Mouse (Mus musculus) right cerebral cortex, postnatal 14 days (tissue): ENCODE data around the gene Usp53.
"Not testable (repeated sequence)": the region's sequence is repeated elsewhere in the genome, so short reads cannot be mapped to it uniquely, and the experiment has no call there.

Source experiments
- DNase-seq: peaks from one replicate; pipeline ENCODE4 v3.0.0; 2022

The Usp53 gene

GRCm38 (mm10) chr3:122939215-122939614 is 45.1 kb downstream of the Usp53 start:
- peak; percentile 22 for DNase-seq

GRCm38 (mm10) chr3:122937176-122937575 is 47.1 kb downstream of the Usp53 start:
- not testable (repeated sequence) for DNase-seq

- DNase-seq, result no peak
These were observed 51.8 kb downstream of the Usp53 start for GRCm38 (mm10) chr3:122932466-122932865.

DNA sequence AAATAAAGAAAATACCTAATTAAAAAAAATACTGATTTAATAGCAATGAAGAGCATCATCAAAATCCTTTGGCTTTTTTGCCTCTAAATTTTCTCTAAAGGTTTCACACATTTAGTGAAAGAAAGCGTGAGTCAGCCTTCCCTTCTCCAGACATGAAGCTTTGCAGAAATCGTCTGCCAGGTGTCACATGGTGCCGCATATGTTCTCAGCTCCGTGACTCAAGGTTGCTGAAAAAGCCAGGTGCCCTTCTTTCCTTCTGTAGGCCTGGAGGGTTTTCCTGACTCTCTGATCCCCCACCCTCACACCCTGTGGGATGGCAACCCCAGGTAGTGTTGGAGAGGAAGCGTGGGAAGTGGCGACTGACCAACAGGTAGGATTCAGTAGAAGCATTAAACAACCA is 54.6 kb downstream of the Usp53 start:
- no peak for DNase-seq

DNA sequence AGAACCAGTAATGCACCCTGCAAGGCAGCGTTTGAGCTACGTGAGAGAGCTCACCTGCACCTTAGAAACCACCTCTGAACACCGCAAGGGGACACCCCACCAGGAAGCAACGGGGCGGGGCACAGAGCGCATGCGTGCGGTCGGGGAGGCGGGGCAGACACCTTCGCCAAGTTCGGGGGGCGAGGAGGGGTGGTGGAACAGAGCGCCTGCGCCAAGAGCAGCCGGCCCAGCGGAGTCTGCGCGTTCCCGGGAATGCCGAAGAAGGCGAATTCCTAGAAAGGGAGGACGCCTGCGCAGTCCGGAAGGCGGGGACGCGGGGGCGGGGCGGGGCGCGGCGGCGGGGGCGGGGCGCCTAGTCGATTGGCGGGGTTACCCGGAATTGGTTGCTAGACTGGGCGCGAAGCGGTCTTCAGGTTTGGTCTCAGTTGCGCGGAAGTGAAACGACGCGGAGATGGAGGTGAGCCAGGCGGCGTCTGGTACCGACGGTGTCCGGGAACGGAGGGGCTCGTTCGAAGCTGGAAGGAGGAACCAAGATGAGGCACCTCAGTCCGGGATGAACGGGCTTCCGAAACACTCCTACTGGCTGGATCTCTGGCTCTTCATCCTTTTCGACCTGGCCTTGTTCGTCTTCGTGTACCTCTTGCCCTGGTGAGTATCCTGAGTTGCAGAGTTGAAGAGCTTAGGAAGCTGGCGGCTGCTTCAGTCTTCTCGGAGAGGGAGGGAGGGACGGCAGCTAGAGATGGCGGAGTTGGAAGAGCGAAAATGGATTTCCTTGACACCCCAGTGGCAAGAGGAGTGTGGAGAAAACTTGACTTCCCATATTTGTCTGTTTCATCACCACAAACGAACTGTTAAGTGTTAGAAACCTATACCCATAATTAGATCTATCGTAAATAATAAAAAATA is 60.0 kb downstream of the Usp53 start, which contains the start of gene 1810037I17Rik:
Gene 1810037I17Rik, plus strand, starts transcription at position 195 of the 906 bp plus-strand sequence.
- peak; percentile 97 for DNase-seq

DNA sequence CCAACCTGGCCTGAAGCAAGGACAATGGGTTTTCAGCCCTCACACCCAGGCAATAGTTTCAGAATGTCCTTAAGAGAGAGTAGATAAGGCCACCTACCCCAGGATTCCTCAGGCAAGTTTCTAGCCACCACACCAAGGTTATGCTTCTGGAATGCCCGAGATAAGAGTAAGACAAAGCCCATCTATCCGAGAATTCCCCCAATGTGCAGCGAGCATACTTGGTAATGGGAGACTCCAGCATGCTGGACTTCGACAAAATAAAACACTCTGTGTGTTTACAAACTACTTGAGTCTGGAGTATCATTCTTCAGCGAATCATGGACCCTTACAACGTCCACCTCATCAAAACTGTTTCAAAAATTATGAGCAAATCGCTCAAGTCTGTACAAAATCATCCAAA is 61.2 kb downstream of the Usp53 start:
- no peak for DNase-seq

- DNase-seq, result no peak
These were observed 62.4 kb downstream of the Usp53 start for GRCm38 (mm10) chr3:122921676-122922527.

GRCm38 (mm10) chr3:122920572-122921435 is 63.5 kb downstream of the Usp53 start:
- no peak for DNase-seq

- no peak for DNase-seq
These were observed 65.0 kb downstream of the Usp53 start, which contains the start of gene Gm10959 for GRCm38 (mm10) chr3:122919260-122919659. Gene Gm10959, minus strand, starts transcription at chr3:122919360.

DNA sequence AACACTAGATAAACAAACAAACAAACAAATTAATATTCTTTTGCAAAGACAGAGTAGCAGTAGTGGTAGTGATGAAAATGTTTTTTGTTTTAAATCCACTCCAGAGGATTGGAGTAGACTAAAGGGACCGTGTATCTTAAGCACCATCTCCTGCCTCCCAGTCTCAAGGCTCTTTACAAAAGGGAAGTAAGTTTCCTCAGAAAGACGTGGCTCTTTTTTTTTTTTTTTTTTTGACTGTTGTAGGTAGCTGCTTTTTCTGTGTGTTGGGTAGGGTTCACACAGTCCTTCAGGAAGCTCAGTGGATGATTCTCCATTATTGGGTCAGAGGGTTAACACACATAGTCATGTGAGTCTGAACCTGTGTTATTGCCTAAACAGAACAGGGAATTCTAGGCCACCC is 65.6 kb downstream of the Usp53 start:
- no peak for DNase-seq

GRCm38 (mm10) chr3:122916191-122916680 is 68.1 kb downstream of the Usp53 start:
- DNase-seq, result no peak

- DNase-seq, result no peak
These were observed 68.8 kb downstream of the Usp53 start for GRCm38 (mm10) chr3:122915493-122915892.

- no peak for DNase-seq
These were observed 76.5 kb downstream of the Usp53 start for GRCm38 (mm10) chr3:122907841-122908240.

DNA sequence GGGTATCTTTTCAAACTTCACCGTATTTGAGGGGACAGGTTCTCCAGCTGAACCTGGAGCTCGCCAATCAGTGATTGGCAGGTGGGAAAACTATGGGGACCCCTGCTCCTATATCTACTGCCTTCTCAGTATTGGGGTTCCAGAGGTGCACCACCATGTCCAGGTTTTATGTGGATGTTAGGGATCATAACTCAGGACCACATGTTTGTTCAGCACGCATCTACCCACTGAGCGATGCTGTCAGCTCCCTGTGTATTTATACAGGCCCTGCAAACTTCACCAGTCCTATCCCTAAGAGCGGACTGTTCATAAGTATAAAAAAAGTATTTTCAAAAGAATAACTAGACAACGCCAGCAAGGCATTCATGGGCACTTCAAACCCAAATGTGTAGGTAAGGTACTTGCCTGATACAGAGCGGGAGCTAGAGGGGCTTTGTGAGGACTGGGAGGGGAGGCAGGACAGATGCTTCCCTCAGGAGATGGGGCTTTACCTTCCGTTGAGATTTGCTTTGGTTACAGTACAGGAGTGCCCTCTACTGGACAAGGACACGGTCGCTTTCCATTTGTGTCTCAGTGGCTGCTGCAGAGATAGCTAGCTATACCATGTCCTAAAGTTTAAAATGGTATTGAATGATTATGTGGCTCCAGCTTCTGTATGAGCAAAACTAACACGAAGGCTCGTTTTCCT is 80.4 kb downstream of the Usp53 start:
- DNase-seq, result peak; percentile 25

DNA sequence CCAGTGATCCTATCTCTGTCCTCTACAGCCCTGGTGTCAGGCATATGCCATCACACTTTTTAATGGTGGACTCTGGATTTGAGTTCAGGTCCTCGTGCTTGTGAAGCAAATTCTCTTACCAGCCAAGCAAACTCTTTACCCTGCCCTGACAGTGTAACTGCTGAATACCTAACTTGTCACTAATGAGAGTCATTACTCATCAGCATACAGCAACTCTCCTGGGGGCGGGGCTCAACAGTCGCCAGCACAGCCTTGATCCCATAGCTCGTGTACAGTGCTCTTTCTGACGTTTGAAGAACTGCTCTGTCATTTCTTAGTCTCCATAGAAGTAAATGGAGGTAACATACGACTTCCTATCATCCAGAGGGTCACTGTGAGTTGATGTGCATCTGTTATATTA is 86.1 kb downstream of the Usp53 start:
- no peak for DNase-seq

DNA sequence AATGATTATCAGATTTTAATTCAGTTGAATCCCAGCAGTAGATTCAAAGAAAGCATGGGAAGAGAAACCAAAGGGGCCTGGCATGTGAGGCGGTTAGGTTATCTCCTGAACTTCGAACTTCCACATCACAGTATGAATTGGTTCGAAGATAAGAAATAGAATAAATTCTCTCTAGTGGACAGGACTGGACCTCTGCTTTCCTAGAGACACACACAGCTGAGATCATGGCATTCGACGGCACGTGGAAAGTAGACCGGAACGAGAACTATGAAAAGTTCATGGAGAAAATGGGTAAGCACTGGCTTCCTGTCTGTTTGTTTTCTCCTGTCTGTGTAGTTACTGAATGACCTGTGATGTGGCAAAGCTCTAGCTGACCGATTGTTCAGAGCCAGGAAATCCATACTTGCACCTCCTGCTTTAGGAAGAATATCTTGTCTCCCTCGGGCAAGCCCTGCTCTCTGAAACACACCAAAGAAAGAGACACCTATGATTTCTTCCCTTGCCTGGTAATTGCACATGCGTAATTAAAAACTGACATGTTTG is 89.0 kb downstream of the Usp53 start:
- no peak for DNase-seq

DNA sequence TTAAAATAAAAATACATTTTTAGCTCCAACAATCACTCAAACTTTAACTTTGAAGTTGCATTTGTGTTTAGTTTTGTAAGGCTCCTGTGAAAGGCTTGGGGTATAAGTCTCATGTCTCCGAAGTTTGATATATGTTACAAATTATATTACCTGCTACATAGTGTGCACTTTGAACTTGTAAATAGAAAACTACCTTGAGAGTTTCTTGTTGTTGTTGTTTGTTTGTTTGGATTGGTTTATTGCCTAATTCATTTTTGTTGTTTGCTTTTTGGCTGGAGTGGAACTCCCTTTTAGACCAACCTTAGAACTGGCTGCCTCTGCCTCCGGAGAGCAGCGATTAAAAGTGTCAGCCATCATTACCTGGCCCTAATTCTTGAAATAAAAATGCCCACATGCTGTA is 89.5 kb downstream of the Usp53 start, which contains the start of gene Fabp2:
Gene Fabp2, plus strand, starts transcription at position 301 of the 400 bp plus-strand sequence.
- DNase-seq, result no peak

DNA sequence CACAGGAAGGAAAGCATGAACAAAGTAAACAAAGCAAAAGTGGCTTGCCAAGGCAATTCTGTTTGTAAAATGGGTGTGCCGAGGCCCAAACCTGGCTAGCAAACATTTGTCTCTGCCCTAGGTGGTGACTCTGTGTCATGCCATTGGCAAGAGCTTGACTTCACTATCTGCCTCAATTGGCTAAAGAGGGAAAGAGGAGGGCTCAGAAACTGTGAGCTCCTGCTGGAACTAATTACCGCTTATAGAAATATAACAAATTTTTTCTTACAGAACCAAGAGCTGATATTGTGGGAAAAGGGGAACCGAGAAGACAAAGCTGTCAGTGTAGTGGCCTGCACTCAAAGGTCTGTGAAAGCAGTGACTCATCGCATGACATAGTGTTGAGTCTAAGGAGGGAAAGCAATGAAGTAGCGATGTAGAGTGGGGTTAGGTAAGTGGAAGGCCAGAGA is 95.9 kb downstream of the Usp53 start:
- no peak for DNase-seq

DNA sequence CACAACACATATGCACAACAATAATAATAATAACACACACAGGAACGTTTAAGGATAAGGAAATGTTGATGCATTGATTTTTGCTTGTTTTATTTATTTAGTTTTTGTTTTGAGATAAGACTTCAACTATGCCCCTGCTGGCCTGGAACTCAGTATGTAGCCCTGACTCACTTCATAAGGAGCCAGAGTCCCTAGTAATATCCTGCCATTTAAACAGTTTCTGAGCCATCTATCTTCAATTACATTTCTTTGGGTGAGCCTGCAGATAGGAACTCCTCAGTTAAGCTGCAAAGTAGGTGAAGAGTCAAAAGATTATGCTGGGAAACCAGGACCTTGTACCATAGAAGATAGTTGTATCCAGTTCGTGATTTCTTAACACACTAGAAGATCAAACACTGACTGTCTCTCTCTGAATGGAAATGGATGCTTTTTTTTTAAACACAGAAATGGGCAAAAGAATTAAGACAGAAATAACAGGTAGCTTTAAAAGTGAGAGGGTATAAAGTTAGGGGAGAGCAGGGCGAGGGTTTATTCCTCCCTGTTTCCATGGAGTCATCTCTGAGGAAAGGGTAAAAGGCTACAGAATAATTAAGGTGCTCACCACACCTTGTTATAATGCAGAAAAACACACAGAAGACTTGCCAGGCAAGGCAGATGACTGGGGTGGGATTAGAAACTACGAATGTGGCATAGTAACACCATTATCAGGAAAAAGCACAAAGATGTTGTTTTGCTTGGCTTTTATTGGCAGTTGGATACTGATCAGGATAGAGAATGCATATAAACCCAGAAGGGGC is 96.6 kb downstream of the Usp53 start:
- DNase-seq, result no peak
